ENCODE assay signal across 10 mouse cellular contexts in the genomic region with DNA sequence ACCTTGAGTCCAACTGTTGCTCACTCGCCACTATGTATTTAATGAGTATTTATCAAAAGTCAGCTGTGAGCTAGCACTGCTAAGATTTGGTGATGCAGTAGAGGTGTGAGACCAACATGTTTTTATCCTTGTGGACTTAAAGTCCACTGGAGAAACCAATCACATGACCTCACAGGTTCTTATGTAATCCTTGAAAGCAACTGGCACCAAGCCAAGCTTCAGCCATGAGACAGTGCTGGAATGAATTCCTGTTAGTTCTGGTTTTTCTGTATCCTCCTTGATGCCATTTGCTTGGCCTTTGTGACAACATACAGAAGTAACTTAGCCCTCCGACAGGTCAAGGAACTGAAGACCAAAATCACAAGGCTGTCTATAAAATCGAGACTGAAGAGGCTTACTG.
DNase-seq lines count a peak whose midpoint lies in the region; ATAC-seq and TF ChIP-seq lines count a peak whose summit lies in the region.
"Had no signal": no experiment of that assay in that cellular context is flagged by ENCODE, and none has a peak within 500 bp of the region (broad histone marks: within the 10 kb centered on the region; RNA-seq: fewer than 3 reads in every experiment).

No protein-coding gene starts in this region.

- 86% methylated on average over 3 of the region's 3 CpGs for WGBS in embryonic facial prominence, embryonic 14.5 days
- whole genome bisulfite sequencing in embryonic facial prominence, embryonic 10.5 days, result 92% methylated on average over 3 of the region's 3 CpGs
- 95% methylated on average over 3 of the region's 3 CpGs for WGBS in liver, adult 2 months
- WGBS in liver, embryonic 12.5 days (ENCODE audit: insufficient replicate concordance), result 57% methylated on average over 3 of the region's 3 CpGs
- 84% methylated on average over 3 of the region's 3 CpGs for WGBS in lung, postnatal 0 days

- TF ChIP-seq POLR2A in liver, adult 2 months (IDR thresholded peaks at IDR 0.05; ENCODE audit: extremely low read depth, insufficient read depth, low read length), result no peak
- no peak for TF ChIP-seq POLR2A in brain, embryonic 14.5 days (IDR thresholded peaks at IDR 0.05; ENCODE audit: borderline replicate concordance, extremely low read depth, insufficient read depth, insufficient read length, poor library complexity, severe bottlenecking)

- H3K4me3 ChIP-seq in embryonic facial prominence, embryonic 14.5 days (ENCODE audit: low read depth, low read length), result no peak overlapping the region
- no peak overlapping the region for H3K4me3 ChIP-seq in embryonic facial prominence, embryonic 10.5 days
- H3K4me3 ChIP-seq in liver, adult 2 months (ENCODE audit: insufficient read depth, low read depth, low read length), result no peak overlapping the region
- no peak overlapping the region for H3K4me3 ChIP-seq in liver, embryonic 12.5 days
- no peak overlapping the region for H3K4me3 ChIP-seq in lung, postnatal 0 days (ENCODE audit: low read depth, low read length)
- H3K4me3 ChIP-seq: stomach, embryonic 15.5 days had no signal

- DNase-seq in embryonic facial prominence, embryonic 14.5 days (ENCODE audit: low spot score), result peak; percentile 25
- DNase-seq in embryonic facial prominence, embryonic 10.5 days (ENCODE audit: low spot score), result no peak
- peak; percentile 46 for DNase-seq in liver, adult 2 months (ENCODE audit: extremely low read depth, low read depth, low spot score)
- peak; percentile 38 for DNase-seq in brain, embryonic 14.5 days (ENCODE audit: low read depth)
- DNase-seq in lung, postnatal 0 days (ENCODE audit: low spot score), result peak; percentile 31
- DNase-seq in spleen, adult 12 weeks (ENCODE audit: low spot score), result no peak
- DNase-seq: right cerebral cortex, adult 18-20 months had no signal

- H3K9me3 ChIP-seq in embryonic facial prominence, embryonic 14.5 days (ENCODE audit: control insufficient read depth, low read length), result no peaks in the 10 kb centered on the region
- no peaks in the 10 kb centered on the region for H3K9me3 ChIP-seq in embryonic facial prominence, embryonic 10.5 days
- no peaks in the 10 kb centered on the region for H3K9me3 ChIP-seq in liver, embryonic 12.5 days (replicated peaks)
- H3K9me3 ChIP-seq in lung, postnatal 0 days (ENCODE audit: low read length), result no peaks in the 10 kb centered on the region
- H3K9me3 ChIP-seq: stomach, embryonic 15.5 days had no signal

- H3K27ac ChIP-seq in embryonic facial prominence, embryonic 14.5 days (replicated peaks; ENCODE audit: low read depth, low read length), result no peak overlapping the region
- no peak overlapping the region for H3K27ac ChIP-seq in embryonic facial prominence, embryonic 10.5 days (replicated peaks)
- H3K27ac ChIP-seq in liver, adult 2 months (replicated peaks; ENCODE audit: insufficient read depth, low read depth, low read length), result no peak overlapping the region
- no peak overlapping the region for H3K27ac ChIP-seq in liver, embryonic 12.5 days
- H3K27ac ChIP-seq in lung, postnatal 0 days (ENCODE audit: low read length), result no peak overlapping the region
- H3K27ac ChIP-seq: stomach, embryonic 15.5 days had no signal

- no peak for TF ChIP-seq EP300 in lung, postnatal 0 days (IDR thresholded peaks at IDR 0.05)

- TF ChIP-seq CTCF in liver, adult 2 months (IDR thresholded peaks at IDR 0.05; ENCODE audit: low read depth, low read length), result no peak
- TF ChIP-seq CTCF in brain, embryonic 14.5 days (IDR thresholded peaks at IDR 0.05; ENCODE audit: borderline replicate concordance, extremely low read depth, insufficient read depth, insufficient read length), result no peak
- TF ChIP-seq CTCF in lung, postnatal 0 days (IDR thresholded peaks at IDR 0.05), result no peak

- no peak overlapping the region for H3K4me2 ChIP-seq in embryonic facial prominence, embryonic 14.5 days (ENCODE audit: low read depth, low read length)
- H3K4me2 ChIP-seq in liver, embryonic 12.5 days, result no peak overlapping the region
- no peak overlapping the region for H3K4me2 ChIP-seq in lung, postnatal 0 days (replicated peaks; ENCODE audit: low read depth, low read length)
- H3K4me2 ChIP-seq: stomach, embryonic 15.5 days had no signal

- H3K27me3 ChIP-seq in embryonic facial prominence, embryonic 14.5 days (replicated peaks; ENCODE audit: control insufficient read depth, insufficient read depth, low read length), result no peaks in the 10 kb centered on the region
- H3K27me3 ChIP-seq in embryonic facial prominence, embryonic 10.5 days (replicated peaks; ENCODE audit: low read depth, poor library complexity, severe bottlenecking), result no peaks in the 10 kb centered on the region
- no peaks in the 10 kb centered on the region for H3K27me3 ChIP-seq in liver, adult 2 months (ENCODE audit: control insufficient read depth, insufficient read depth, low read length)
- no peaks in the 10 kb centered on the region for H3K27me3 ChIP-seq in liver, embryonic 12.5 days (replicated peaks)
- no peaks in the 10 kb centered on the region for H3K27me3 ChIP-seq in lung, postnatal 0 days (replicated peaks; ENCODE audit: insufficient read depth, low read length)
- H3K27me3 ChIP-seq: stomach, embryonic 15.5 days had no signal

- ATAC-seq in embryonic facial prominence, embryonic 14.5 days (ENCODE audit: low read depth), result no peak
- ATAC-seq in liver, embryonic 12.5 days, result no peak
- no peak for ATAC-seq in lung, postnatal 0 days
- no peak for ATAC-seq in monocyte, adult 5-6 weeks (replicated peaks; ENCODE audit: insufficient number of reproducible peaks, low FRiP score, low TSS enrichment, poor library complexity, severe bottlenecking)

- H3K79me2 ChIP-seq in liver, adult 2 months (ENCODE audit: control insufficient read depth, insufficient read depth, low read length), result no peaks in the 10 kb centered on the region

- no peak overlapping the region for H3K9ac ChIP-seq in embryonic facial prominence, embryonic 14.5 days (ENCODE audit: low read depth, low read length)
- no peak overlapping the region for H3K9ac ChIP-seq in liver, adult 2 months (ENCODE audit: low read depth, low read length)
- H3K9ac ChIP-seq in liver, embryonic 12.5 days, result no peak overlapping the region
- H3K9ac ChIP-seq in lung, postnatal 0 days (replicated peaks; ENCODE audit: low read depth), result no peak overlapping the region
- H3K9ac ChIP-seq: stomach, embryonic 15.5 days had no signal

- no peaks in the 10 kb centered on the region for H3K4me1 ChIP-seq in embryonic facial prominence, embryonic 14.5 days (ENCODE audit: control insufficient read depth, insufficient read depth, low read length)
- no peaks in the 10 kb centered on the region for H3K4me1 ChIP-seq in embryonic facial prominence, embryonic 10.5 days
- H3K4me1 ChIP-seq in liver, adult 2 months (ENCODE audit: control insufficient read depth, insufficient read depth, low read length), result no peaks in the 10 kb centered on the region
- H3K4me1 ChIP-seq in liver, embryonic 12.5 days, result no peaks in the 10 kb centered on the region
- no peaks in the 10 kb centered on the region for H3K4me1 ChIP-seq in lung, postnatal 0 days (ENCODE audit: insufficient read depth, low read depth, low read length)
- H3K4me1 ChIP-seq: stomach, embryonic 15.5 days had no signal

- H3K36me3 ChIP-seq in embryonic facial prominence, embryonic 14.5 days (ENCODE audit: control insufficient read depth, insufficient read depth, low read length), result no peaks in the 10 kb centered on the region
- peaks cover 22% of the 10 kb centered on the region; the same call in 1 of the 2 replicates for H3K36me3 ChIP-seq in embryonic facial prominence, embryonic 10.5 days (replicated peaks)
- H3K36me3 ChIP-seq in liver, adult 2 months (ENCODE audit: control insufficient read depth, insufficient read depth, low read length), result no peaks in the 10 kb centered on the region
- H3K36me3 ChIP-seq in liver, embryonic 12.5 days, result no peaks in the 10 kb centered on the region
- H3K36me3 ChIP-seq in lung, postnatal 0 days (ENCODE audit: insufficient read depth, low read length), result no peaks in the 10 kb centered on the region
- H3K36me3 ChIP-seq: stomach, embryonic 15.5 days had no signal

Comparison
In these comparisons a context has a peak if more than half of its experiments do, and no peak if none do; other contexts are left out.
1. DNase-seq: peak in embryonic facial prominence, embryonic 14.5 days (single experiment), liver, adult 2 months (single experiment), brain, embryonic 14.5 days (single experiment) and lung, postnatal 0 days (single experiment); none in embryonic facial prominence, embryonic 10.5 days (single experiment) and spleen, adult 12 weeks (single experiment).